Mouse (Mus musculus) E14TG2a.4 (cell line): ENCODE data around the gene Mblac2.

Source experiments
- CTCF ChIP-seq: conservative IDR thresholded peaks from 2 replicates; pipeline ENCODE4 v1.5.1; 2014; ENCODE audit warnings: low read length
- NANOG ChIP-seq: IDR thresholded peaks from 2 replicates; pipeline ENCODE4 v1.6.1; 2014; ENCODE audit warnings: borderline replicate concordance, low read length, mixed read lengths
- POU5F1 ChIP-seq: IDR thresholded peaks from 2 replicates; pipeline ENCODE4 v1.6.1; 2014; ENCODE audit warnings: low read length, borderline replicate concordance

GRCm38 (mm10) chr13:81703621-81704020, 7.5 kb upstream of the Mblac2 start:
- TF ChIP-seq CTCF (no peak), NANOG (no peak), POU5F1 (no peak)
